Mouse (Mus musculus) neural tube, postnatal 0 days (tissue): Measurements from ENCODE around the gene 9630041A04Rik. TPM values are rescaled to one million over a fixed set of nuclear protein-coding genes. Genes with fewer than 3 reads are reported as not detected.

ENCODE experiments used
- polyA plus RNA-seq: library from polyadenylated mRNA; unstranded; fragments of >200 nt; fragmentation: Nextera tagmentation; extraction: Ambion mirVana; gene quantifications from 2 replicates; pipeline ENCODE4 v1.2.1, GENCODE M21; 2015

The 9630041A04Rik gene
- polyA plus RNA-seq = 0.48 TPM in 1 of 2 replicates, not detected in the other

DNA sequence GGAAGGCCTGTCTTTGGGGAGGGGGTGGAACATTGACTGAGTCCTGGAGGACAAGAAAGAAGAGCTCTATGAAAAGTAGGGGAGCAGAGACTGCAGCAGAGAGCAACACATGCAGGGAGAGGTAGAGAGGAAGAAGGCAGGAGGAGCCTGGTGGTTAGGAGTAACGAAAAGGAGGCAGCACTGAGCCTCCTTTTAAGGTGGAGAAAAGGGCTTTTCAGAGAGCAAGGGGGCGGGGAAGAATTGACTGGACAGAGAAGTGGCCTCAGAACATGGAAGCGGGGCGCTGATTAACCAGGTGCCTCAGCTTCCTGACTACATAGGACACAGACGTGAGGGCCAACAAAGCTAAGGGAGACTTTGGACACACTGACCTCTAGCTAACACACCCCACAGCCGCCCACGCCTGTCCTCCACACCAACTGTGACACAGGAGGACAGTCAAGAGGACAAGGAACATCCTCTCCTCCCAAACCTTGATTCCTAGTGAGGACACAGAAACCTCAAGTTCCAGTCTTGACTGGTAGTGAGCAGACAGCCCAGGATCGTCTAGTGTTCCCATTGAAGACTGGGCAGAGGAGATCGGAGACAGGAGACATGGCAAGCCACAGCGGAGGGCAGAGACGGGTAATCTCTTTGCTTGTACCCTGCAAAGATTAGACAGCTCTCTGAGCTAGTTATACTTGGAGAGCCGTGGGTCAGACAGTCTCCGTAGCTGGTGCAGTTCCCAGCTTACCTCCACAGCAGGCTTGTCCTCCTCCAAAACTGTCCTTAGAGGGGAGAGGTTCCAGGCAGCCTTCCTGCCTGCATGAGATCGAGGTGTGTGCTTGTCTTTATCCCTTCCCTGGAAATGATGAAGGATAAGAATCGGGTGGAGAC is at the start of gene 9630041A04Rik:
Gene 9630041A04Rik, plus strand, starts transcription at position 246 of the 876 bp plus-strand sequence.

